Mouse (Mus musculus) G1E (cell line): ENCODE data around the gene Gm11034. TPM values are rescaled to one million over a fixed set of nuclear protein-coding genes. Genes with fewer than 3 reads are reported as not detected.

Experiments
- ATAC-seq: 2 replicates; pipeline ENCODE4 v1.8.0; 2016; ENCODE audit warnings: mild to moderate bottlenecking; ENCODE audit not compliant: insufficient number of reproducible peaks, poor library complexity, low FRiP score, severe bottlenecking; ENCODE audit errors: extremely low read depth
- DNase-seq: peaks from one replicate; pipeline ENCODE4 v3.0.0; 2012; ENCODE audit warnings: low spot score
- H3K27me3 ChIP-seq: 2 replicates; pipeline ENCODE4 v1.6.1; 2012; ENCODE audit warnings: mild to moderate bottlenecking, low read length, inconsistent platforms; ENCODE audit not compliant: insufficient read depth
- H3K36me3 ChIP-seq: replicated peaks from 2 replicates; pipeline ENCODE3; 2012; ENCODE audit warnings: mild to moderate bottlenecking, inconsistent platforms
- H3K4me1 ChIP-seq: 2 replicates; pipeline ENCODE4 v1.6.1; 2012; ENCODE audit warnings: low read depth, low read length, inconsistent platforms, mixed read lengths; ENCODE audit not compliant: insufficient read depth
- H3K4me3 ChIP-seq: 2 replicates; pipeline ENCODE4 v1.5.1; 2012; ENCODE audit warnings: low read depth, mild to moderate bottlenecking, inconsistent platforms, low read length, moderate library complexity, mixed read lengths
- H3K9me3 ChIP-seq: replicated peaks from 2 replicates; pipeline ENCODE4 v1.6.1; 2012; ENCODE audit warnings: inconsistent platforms
- CTCF ChIP-seq: IDR thresholded peaks from 2 replicates; pipeline ENCODE4 v1.5.1; 2012; ENCODE audit warnings: low read depth, low read length, inconsistent platforms, mixed read lengths
- GATA1 ChIP-seq: IDR thresholded peaks from 2 replicates; pipeline ENCODE4 v1.6.1; 2012; ENCODE audit warnings: borderline replicate concordance, low read length, inconsistent platforms, mixed read lengths
- GATA2 ChIP-seq: IDR thresholded peaks from 2 replicates; pipeline ENCODE4 v1.6.1; 2012; ENCODE audit warnings: low read depth, low read length, inconsistent platforms, borderline replicate concordance
- POLR2AphosphoS5 ChIP-seq: IDR thresholded peaks from 2 replicates; pipeline ENCODE4 v1.6.1; 2012; ENCODE audit warnings: low read depth, low read length, inconsistent platforms; ENCODE audit not compliant: insufficient replicate concordance
- TAL1 ChIP-seq: conservative IDR thresholded peaks from 2 replicates; pipeline ENCODE4 v1.6.1; 2012; ENCODE audit warnings: low read depth, low read length, inconsistent platforms, mixed read lengths
- polyA plus RNA-seq: library from polyadenylated mRNA; stranded (reverse); fragments of >175 nt; gene quantifications from 2 replicates; pipeline ENCODE4 v1.2.3, GENCODE M21; 2012
- total RNA-seq, 2 experiments: library from RNA; stranded (forward) in 1 of 2; stranded (reverse) in 1 of 2; fragments of 200-1000 nt in 1 of 2; fragments of >200 nt in 1 of 2; fragmentation: Nextera tagmentation in 1 of 2; gene quantifications; 2 replicates each; pipeline ENCODE4 v1.2.3; 2014 to 2017

Gm11034 gene
- total RNA-seq (2014; fragmentation: Nextera tagmentation) (not detected in 2 replicates), total RNA-seq (2017) (not detected in 2 replicates), polyA plus RNA-seq (not detected in 2 replicates)

DNA sequence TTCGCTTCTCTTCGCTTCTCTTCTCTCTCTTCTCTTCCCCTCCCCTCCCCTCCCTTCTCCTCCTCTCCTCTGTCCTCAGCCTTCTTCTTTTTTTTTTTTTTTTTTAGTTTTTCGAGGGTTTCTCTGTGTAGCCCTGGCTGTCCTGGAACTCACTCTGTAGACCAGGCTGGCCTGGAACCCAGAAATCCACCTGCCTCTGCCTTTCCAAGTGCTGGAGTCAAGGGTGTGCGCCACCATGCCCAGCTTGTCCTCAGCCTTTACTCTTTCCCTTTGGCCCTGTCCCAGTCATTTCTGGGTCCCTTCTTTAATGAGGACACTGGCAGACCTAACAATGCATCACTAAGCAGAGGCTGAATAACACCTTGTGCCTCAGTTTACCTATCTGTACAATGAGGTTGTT, at the start of gene Gm11034:
Gene Gm11034, minus strand, starts transcription at position 101 of the 400 bp plus-strand sequence.
- TF ChIP-seq GATA2 (no peak), CTCF (no peak), GATA1 (no peak), TAL1 (no peak), POLR2AphosphoS5 (no peak)
- H3K4me3 ChIP-seq, result no peak within 1 kb of the TSS
- peaks cover 30% of the 10 kb centered on the region for H3K27me3 ChIP-seq
- peaks cover 29% of the 10 kb centered on the region for H3K4me1 ChIP-seq
- DNase-seq (no peak), ATAC-seq (no peak)
- H3K9me3 ChIP-seq, result no peaks in the 10 kb centered on the region
- H3K36me3 ChIP-seq, result no peaks in the 10 kb centered on the region

- Histone ChIP-seq H3K4me3 (no peak overlapping the region), H3K36me3 (peaks cover 4% of the 10 kb centered on the region), H3K4me1 (peaks cover 18% of the 10 kb centered on the region), H3K9me3 (no peaks in the 10 kb centered on the region), H3K27me3 (peaks cover 31% of the 10 kb centered on the region)
- DNase-seq (no peak), ATAC-seq (no peak)
- no peak for TF ChIP-seq GATA2
- TF ChIP-seq TAL1, result no peak
- no peak for TF ChIP-seq CTCF
- no peak for TF ChIP-seq GATA1
- no peak for TF ChIP-seq POLR2AphosphoS5
Measured at GRCm38 (mm10) chr8:72262756-72263155, 49.3 kb upstream of the Gm11034 start.

DNA sequence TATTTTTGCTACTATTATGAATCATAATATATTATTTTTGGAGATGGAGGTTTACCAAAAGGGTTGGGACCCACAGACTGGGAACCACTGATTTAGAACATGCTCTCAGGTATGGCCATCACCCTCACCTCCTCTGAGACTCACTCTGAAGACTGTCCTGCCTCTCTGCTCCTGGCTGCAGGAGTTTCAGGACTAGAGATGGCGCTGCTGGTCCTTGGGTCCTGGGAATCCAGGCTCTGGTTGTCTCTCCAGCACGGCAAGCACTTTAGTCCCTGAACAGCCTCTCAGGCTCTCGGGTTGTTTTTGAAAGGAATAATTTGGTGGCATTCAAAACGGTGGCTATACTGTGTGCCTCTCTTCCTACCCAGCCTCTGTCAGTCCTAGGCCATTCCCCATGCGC, 48.4 kb upstream of the Gm11034 start:
- no peak for ATAC-seq
- TF ChIP-seq CTCF (no peak), TAL1 (no peak), POLR2AphosphoS5 (no peak), GATA1 (no peak), GATA2 (no peak)
- H3K4me3 ChIP-seq, result no peak overlapping the region
- H3K27me3 ChIP-seq, result peaks cover 29% of the 10 kb centered on the region
- H3K9me3 ChIP-seq, result no peaks in the 10 kb centered on the region
- H3K4me1 ChIP-seq, result peaks cover 15% of the 10 kb centered on the region
- peaks cover 12% of the 10 kb centered on the region for H3K36me3 ChIP-seq
- DNase-seq, result no peak

DNA sequence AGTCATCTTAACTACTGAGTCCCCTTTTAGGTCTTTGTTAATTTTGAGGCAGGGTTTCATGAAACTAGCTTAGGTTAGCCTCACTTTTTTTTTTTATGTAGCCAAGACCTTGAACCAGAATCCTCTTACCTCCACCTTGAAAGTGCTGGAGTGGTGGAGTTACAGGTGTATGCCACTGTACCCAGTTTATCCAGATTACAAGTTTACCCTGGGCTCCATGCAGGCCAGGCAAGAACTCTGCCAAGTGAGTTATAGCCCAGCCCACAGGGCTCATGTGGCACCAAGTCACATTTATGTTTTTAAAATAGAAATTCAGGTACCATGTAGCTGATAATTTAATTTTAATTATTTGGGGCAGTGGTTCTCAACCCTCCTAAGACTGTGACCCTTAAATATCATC, 48.0 kb upstream of the Gm11034 start:
- H3K27me3 ChIP-seq, result peaks cover 29% of the 10 kb centered on the region
- DNase-seq, result no peak
- no peak for ATAC-seq

DNA sequence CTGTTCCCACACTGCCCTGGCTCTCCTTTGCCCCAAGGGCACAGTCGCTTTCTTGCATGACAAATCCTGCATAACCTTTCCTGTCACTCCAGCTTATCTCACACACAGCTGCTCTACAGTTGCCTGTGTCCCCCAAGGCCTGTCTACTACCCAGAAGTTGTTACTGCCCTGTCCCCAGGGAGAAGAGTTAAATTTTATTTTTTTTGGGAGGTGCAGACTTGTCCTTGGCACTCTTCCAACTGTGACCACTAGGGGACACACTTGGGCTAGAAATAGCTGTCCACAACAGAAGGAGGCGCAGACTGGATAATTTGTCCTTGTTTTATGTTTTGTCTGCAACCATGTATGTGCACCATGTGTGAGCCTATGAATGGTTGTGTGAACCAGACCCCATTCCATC, 47.6 kb upstream of the Gm11034 start:
- Histone ChIP-seq H3K27me3 (peaks cover 29% of the 10 kb centered on the region), H3K4me1 (peaks cover 15% of the 10 kb centered on the region), H3K9me3 (no peaks in the 10 kb centered on the region), H3K36me3 (peaks cover 17% of the 10 kb centered on the region), H3K4me3 (no peak overlapping the region)
- TF ChIP-seq GATA2 (no peak), CTCF (peak; percentile 78), GATA1 (no peak), POLR2AphosphoS5 (no peak), TAL1 (no peak)
- DNase-seq (no peak), ATAC-seq (peak; percentile 28; the same call in 1 of the 2 replicates)

More for the DNA sequence above, 48.0 kb upstream of the Gm11034 start:
- H3K36me3 ChIP-seq, result peaks cover 16% of the 10 kb centered on the region
- H3K9me3 ChIP-seq, result no peaks in the 10 kb centered on the region
- peaks cover 15% of the 10 kb centered on the region for H3K4me1 ChIP-seq
- TF ChIP-seq CTCF (no peak), GATA1 (no peak), POLR2AphosphoS5 (no peak), TAL1 (no peak), GATA2 (no peak)
- H3K4me3 ChIP-seq, result no peak overlapping the region

GRCm38 (mm10) chr8:72260585-72260984, 47.1 kb upstream of the Gm11034 start:
- TF ChIP-seq TAL1 (no peak), POLR2AphosphoS5 (no peak), GATA2 (no peak), GATA1 (no peak), CTCF (no peak)
- Histone ChIP-seq H3K9me3 (no peaks in the 10 kb centered on the region), H3K4me1 (peaks cover 12% of the 10 kb centered on the region), H3K36me3 (peaks cover 22% of the 10 kb centered on the region), H3K4me3 (no peak overlapping the region), H3K27me3 (peaks cover 29% of the 10 kb centered on the region)
- no peak for DNase-seq
- no peak for ATAC-seq

DNA sequence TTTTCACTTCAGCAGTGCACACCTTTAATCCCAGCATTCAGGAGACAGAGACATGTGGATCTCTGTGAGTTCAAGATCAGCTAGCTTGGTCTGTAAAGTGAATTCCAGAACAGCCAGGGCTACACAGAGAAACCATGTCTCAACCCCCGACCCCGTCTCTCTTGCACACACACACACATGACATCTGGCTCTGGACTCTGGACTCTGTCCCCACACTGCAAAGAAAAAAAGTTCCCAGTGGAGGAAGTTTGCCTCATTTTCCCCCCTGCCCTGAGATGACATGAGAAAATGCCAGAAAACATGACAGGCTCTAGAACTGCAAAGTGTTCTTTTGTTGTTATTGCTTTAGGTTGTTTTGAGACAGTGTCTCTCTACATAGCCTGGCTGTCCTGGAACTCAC, 46.4 kb upstream of the Gm11034 start:
- TF ChIP-seq GATA1 (no peak), POLR2AphosphoS5 (no peak), TAL1 (no peak), GATA2 (no peak), CTCF (no peak)
- H3K9me3 ChIP-seq, result no peaks in the 10 kb centered on the region
- no peak for DNase-seq
- H3K4me1 ChIP-seq, result peaks cover 8% of the 10 kb centered on the region
- H3K4me3 ChIP-seq, result no peak overlapping the region
- no peak for ATAC-seq
- peaks cover 29% of the 10 kb centered on the region for H3K36me3 ChIP-seq
- H3K27me3 ChIP-seq, result peaks cover 25% of the 10 kb centered on the region
